Mouse (Mus musculus): ENCODE measurements at regions not wholly inside any gene's neighbourhood (a gene's known extent, or its start where the extent isn't known, plus 50 kb on each side); places are given as distances from the start of the nearest gene placed in this dataset.

- no peak for DNase-seq (ENCODE audit: extremely low spot score)
These were observed 71.0 kb upstream of the Gm11733 start for GRCm38 (mm10) chr11:117413133-117413532.

- no peak for DNase-seq (ENCODE audit: extremely low spot score)
These were observed 70.0 kb upstream of the Gm11733 start for GRCm38 (mm10) chr11:117413942-117414705.

GRCm38 (mm10) chr11:117414871-117415323, 69.3 kb upstream of the Gm11733 start:
- peak; percentile 75 for DNase-seq (ENCODE audit: extremely low spot score)

GRCm38 (mm10) chr11:117415466-117415865, 68.7 kb upstream of the Gm11733 start:
- no peak for DNase-seq (ENCODE audit: extremely low spot score)

GRCm38 (mm10) chr11:117415955-117416354, 68.2 kb upstream of the Gm11733 start:
- DNase-seq (ENCODE audit: extremely low spot score): no peak

- DNase-seq (ENCODE audit: extremely low spot score): no peak
These were observed 67.0 kb upstream of the Gm11733 start for GRCm38 (mm10) chr11:117416984-117417670.

DNA sequence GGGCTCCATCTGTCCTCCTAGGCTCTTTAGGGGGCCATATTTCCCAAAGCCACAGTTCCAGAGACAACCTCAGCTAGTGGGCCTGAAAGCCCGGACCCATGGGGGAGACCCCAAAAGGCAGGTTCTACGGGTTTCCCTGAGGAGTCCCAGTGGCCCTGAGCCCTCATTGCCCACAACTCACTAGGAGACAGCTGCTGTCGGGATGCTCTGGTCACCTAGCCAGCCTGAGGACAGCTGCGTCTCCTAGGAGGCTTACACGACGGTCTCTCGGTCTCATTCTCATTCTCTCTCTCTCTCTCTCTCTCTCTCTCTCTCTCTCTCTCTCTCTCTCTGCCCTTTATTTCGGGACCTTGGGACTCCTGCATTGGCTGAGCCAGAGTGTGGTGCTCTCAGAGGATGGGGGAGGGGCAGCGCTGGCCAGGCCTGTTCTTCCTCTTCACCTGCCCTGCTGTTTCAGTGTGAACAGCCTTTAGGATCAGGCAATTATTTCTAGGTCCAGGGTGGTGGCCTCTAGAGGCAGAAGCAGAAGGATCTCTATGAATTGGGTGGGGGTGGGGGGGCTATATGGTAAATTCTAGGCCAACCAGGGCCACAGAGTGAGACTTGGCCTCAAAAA, 66.1 kb upstream of the Gm11733 start:
- DNase-seq (ENCODE audit: extremely low spot score): no peak

GRCm38 (mm10) chr11:117418939-117419338, 65.2 kb upstream of the Gm11733 start:
- no peak for DNase-seq (ENCODE audit: extremely low spot score)

DNA sequence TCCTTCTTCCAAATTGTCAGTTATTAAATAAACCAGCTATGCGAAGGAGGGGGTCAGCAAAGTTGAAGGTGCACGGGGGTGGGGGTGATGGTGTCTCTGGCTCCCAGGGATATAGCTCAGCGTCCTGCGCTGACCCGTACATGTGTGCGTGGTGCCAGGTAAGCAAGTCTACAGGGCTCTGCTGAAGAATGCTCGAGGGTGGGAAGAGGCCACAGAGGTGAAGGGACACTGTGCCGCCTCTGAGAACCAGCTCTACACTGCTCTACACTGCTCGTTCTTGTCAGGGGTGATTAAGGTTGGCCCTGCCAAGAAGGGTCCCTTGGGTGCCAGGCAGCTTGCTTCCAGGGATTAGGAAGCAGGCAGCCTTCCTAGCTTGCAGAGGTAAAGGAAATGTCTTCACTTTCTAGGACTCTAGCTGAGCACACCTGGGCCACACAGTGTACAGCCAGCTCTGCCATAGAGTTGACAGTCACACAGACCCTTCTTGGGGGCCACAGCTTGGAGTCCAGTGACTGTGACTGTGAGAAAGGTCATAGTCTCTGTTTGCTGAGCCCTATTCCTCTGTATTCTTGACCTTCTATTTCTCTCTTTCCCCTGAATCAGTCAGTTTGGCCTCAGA, 64.7 kb upstream of the Gm11733 start:
- no peak for DNase-seq (ENCODE audit: extremely low spot score)

- no peak for DNase-seq (ENCODE audit: extremely low spot score)
These were observed 61.5 kb upstream of the Gm11733 start for GRCm38 (mm10) chr11:117422713-117423112.

DNA sequence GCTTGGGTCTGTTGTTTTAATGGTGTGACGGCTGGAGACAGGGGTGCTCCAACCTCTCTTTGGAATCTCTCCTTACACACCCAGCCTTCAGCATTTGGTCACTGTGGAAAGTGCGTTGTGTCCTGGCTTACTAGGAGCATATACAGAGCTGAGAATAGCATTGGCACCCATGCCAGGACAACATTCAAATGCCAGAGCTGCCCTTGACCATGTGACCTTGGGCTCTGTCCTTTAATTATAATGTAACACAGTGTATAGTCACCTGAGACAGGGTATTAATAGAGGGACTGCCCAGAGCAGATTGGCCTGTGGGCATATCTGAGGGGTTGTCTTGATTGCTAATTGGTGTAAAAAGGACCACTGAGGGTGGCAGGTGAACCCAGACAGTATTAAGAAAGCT, 60.7 kb upstream of the Gm11733 start:
- no peak for DNase-seq (ENCODE audit: extremely low spot score)

- no peak for DNase-seq (ENCODE audit: extremely low spot score)
These were observed 58.7 kb upstream of the Gm11733 start for GRCm38 (mm10) chr11:117425466-117425865.

DNA sequence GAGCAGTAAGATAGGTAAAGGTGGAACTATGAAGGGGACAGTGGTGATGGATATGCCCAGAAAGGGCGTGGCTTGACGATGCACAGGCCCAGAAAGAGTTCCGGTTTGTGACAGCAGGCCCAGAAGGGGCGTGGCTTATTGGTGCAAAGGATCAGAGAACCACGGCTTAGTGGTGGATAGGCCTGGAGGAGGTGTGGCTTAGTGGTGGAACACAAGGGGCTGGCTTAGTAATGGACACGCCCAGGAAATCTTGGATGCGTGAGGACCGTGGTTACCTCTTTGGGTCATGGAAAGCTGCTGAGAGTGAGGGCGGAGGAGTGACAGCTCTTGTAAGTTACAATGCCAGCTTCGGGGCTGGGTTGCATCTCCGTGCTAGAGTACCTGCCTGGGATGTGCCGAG, 58.2 kb upstream of the Gm11733 start:
- no peak for DNase-seq (ENCODE audit: extremely low spot score)

DNA sequence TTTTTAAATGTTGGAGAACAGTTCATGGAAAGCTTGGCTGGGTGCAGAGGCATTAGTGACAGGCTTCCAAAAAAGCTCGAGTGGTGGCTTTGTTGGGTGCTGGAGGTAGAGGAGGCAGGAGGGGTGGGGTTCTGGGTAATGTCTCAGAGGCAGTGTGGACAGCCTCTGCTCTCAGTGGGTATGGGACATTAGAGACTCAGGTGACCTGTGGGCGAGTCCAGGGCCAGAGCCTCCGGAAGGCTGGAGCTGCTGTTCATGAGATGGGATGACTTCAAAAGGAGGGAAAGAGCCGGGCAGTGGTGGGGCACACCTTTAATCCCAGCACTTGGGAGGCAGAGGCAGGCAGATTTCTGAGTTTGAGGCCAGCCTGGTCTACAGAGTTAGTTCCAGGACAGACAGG, 57.5 kb upstream of the Gm11733 start:
- no peak for DNase-seq (ENCODE audit: extremely low spot score)

DNA sequence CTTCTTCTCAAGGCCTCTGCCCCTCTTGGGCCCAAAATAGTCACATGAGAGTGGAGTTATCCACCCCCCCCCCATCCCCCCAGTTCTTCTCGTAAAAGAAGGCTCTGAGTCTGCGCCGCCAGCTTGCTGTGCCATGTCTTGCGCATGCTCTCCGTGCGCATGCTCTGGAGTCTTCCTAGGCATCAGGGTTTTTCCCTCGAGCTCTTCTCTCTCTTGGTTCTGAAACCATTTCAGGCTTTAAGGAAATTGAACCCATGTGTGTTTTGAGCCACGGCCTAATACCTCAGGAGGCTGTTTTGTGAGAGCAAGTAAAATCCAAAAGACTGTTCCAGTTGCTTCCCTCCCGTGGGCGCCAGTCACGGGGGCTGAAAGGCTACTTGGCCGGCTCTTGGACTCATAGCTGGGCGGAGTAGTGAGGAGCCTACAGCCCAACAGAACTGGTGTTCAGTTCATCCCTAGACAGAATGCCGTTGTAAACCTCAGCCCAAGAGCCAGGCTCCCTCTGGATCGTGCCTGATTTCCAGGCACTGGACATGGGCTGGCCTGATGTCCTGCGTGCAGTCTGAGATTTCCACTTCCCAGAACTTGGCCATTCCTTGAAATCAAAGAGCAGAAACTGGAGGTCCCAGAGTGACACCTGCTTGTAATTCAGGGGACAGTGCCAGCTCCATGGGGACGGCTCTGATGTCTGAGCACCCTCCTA, 56.2 kb upstream of the Gm11733 start:
- DNase-seq (ENCODE audit: extremely low spot score): no peak

DNA sequence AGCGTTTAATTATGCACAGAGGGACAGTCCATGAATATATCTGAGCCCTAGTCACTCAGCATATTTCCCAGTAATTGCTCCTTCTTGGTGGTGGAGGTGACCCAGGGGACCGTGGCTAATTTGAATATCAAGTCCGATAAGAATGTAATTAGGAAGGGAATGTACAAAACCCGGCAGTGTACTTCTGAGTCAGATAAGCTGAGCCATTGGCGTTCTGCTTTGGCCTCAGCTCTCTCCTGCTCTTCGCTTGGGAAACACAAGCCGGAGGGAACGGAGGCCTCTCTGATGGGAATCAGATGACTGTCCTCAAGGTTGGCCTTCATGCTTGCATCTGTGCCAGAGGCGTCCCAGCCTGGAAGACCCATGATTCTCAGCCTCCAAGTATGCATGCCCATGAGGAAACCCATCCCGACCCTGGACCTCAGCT, 54.8 kb upstream of the Gm11733 start:
- DNase-seq (ENCODE audit: extremely low spot score): no peak

GRCm38 (mm10) chr11:117429894-117430293, 54.3 kb upstream of the Gm11733 start:
- DNase-seq (ENCODE audit: extremely low spot score): no peak

GRCm38 (mm10) chr11:117434056-117434455, 50.1 kb upstream of the Gm11733 start:
- no peak for DNase-seq (ENCODE audit: extremely low spot score)
